Mouse (Mus musculus) stomach, embryonic 16.5 days (tissue): Measurements from ENCODE around the gene Haus8. TPM values are rescaled to one million over a fixed set of nuclear protein-coding genes. Genes with fewer than 3 reads are reported as not detected.
"Not testable (repeated sequence)": the region's sequence is repeated elsewhere in the genome, so short reads cannot be mapped to it uniquely, and the experiment has no call there.

Experiments used
- ATAC-seq: fragments of 200-750 bp; cut with Nextera tagmentation; 2 replicates; pipeline ENCODE4 v1.8.0; 2017; ENCODE audit warnings: moderate number of reproducible peaks, moderate TSS enrichment; ENCODE audit not compliant: insufficient read depth, low FRiP score
- H3K27ac ChIP-seq: fragments of 300-500 bp; sonication (generic); 2 replicates; pipeline ENCODE4 v1.5.1; 2014; ENCODE audit warnings: low read length
- H3K27me3 ChIP-seq: fragments of 300-500 bp; sonication (generic); 2 replicates; pipeline ENCODE4 v1.6.1; 2014; ENCODE audit warnings: low read length, control low read depth, mixed read lengths; ENCODE audit not compliant: control insufficient read depth, insufficient read depth
- H3K36me3 ChIP-seq: fragments of 300-500 bp; sonication (generic); 2 replicates; pipeline ENCODE4 v1.6.1; 2014; ENCODE audit warnings: low read length; ENCODE audit not compliant: control insufficient read depth, insufficient read depth
- H3K4me1 ChIP-seq: fragments of 300-500 bp; sonication (generic); 2 replicates; pipeline ENCODE4 v1.6.1; 2014; ENCODE audit warnings: low read length, control low read depth, mixed read lengths; ENCODE audit not compliant: control insufficient read depth, insufficient read depth
- H3K4me2 ChIP-seq: fragments of 300-500 bp; sonication (generic); 2 replicates; pipeline ENCODE4 v1.6.1; 2014; ENCODE audit warnings: low read depth, low read length, mixed read lengths
- H3K4me3 ChIP-seq: fragments of 300-500 bp; sonication (generic); replicated peaks from 2 replicates; pipeline ENCODE4 v1.5.1; 2014; ENCODE audit warnings: mild to moderate bottlenecking, low read length
- H3K9ac ChIP-seq: fragments of 300-500 bp; sonication (generic); 2 replicates; pipeline ENCODE4 v1.6.1; 2014; ENCODE audit warnings: low read length
- H3K9me3 ChIP-seq: fragments of 300-500 bp; sonication (generic); replicated peaks from 2 replicates; pipeline ENCODE4 v1.6.1; 2016; ENCODE audit warnings: low read length, control low read depth; ENCODE audit not compliant: control insufficient read depth
- WGBS: fragments of 180-500 bp; shearing (Covaris S2); extraction: QIAGEN DNeasy Blood & Tissue Kit; methylation state at CpG from one replicate; pipeline ENCODE4 v1.1.7; 2014; 5-methylcytosine and 5-hydroxymethylcytosine counted together
- polyA plus RNA-seq: library from polyadenylated mRNA; unstranded; fragments of >200 nt; fragmentation: Nextera tagmentation; extraction: Ambion mirVana; gene quantifications from 2 replicates; pipeline ENCODE4 v1.2.1, GENCODE M21; 2015

The Haus8 gene
- polyA plus RNA-seq, 1 experiment from 2014 or later: 46.4 TPM

DNA sequence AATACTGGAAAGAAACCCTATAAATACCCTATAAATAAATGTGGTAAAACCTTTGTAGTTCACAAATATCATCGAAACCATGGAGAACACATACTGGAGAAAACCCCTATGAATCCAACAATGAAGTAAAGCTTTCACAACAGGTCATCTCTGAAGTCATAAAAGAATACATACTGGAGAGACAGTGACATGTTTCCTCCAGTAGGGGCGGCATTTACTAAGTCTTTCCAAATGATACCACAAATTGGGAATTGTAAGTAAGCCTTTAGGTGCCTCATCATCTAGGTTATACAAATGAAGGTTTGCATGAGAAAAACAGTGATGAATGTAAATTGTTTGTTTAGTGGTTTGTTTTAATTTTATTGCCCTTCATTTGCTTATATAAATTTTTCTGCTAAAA is 48.2 kb downstream of the Haus8 start:
- Histone ChIP-seq H3K27ac (no peak overlapping the region), H3K36me3 (no peaks in the 10 kb centered on the region), H3K4me3 (no peak overlapping the region), H3K4me2 (no peak overlapping the region), H3K4me1 (no peaks in the 10 kb centered on the region), H3K9me3 (no peaks in the 10 kb centered on the region), H3K9ac (no peak overlapping the region), H3K27me3 (no peaks in the 10 kb centered on the region)
- WGBS: 45% methylated on average over 2 of the region's 2 CpGs
- ATAC-seq: no peak

DNA sequence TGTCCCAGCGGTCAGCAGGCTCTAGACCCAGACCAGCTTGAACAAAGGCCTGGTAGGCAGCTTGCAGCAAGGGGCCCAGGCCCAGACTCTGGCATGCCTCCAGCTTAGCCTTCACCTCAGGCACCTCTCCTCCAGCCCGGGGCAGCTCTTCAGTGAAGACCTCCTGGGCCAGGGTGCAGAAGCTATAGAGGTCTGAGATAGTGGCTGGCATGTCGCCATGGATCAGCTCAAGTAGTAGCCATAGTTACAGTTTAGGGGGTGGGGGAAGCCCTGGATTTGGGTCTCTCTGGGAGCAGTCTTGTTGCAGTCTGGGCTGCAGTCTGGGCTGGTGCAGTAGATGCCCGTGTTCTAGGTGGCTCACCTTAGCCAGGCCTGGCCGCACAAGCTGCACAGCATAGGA is 58.5 kb downstream of the Haus8 start:
- not testable (repeated sequence) for H3K27ac ChIP-seq, H3K27me3 ChIP-seq, H3K36me3 ChIP-seq, H3K4me3 ChIP-seq, H3K4me2 ChIP-seq, H3K9ac ChIP-seq, H3K9me3 ChIP-seq, H3K4me1 ChIP-seq
- 0 out of 2 replicates have a peak, but pooled peaks have one; percentile 25 for ATAC-seq
- WGBS: 80% methylated on average over 3 of the region's 5 CpGs

DNA sequence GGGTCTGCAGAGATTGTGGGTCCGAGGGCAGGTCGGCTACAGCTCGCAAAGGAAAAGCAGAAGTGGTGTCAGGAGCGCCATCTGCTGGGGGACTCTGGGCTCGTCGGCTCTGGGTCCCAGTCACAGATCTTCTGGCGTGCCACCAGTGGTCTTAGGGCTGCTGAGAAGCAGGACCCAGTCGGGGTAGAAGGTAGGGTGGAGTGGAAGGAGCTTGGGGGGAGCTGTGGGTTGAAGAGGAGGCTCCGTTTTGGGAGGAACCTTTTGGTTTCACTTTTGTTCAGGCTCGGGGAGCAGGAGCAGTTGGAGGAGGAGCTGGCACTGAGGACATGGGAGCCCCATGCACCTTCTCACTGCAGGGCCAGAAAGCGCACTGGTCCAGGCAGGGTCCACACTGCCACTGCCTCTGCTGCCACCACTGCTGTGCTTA is 67.2 kb downstream of the Haus8 start:
- peak; percentile 60; the same call in 1 of the 2 replicates for ATAC-seq
- H3K4me1 ChIP-seq, H3K27me3 ChIP-seq, H3K27ac ChIP-seq, H3K9ac ChIP-seq, H3K36me3 ChIP-seq, H3K9me3 ChIP-seq: not testable (repeated sequence)
- Histone ChIP-seq H3K4me2 (peak overlapping the region; percentile 42), H3K4me3 (peak overlapping the region; percentile 38)
- WGBS: 4% methylated on average over 4 of the region's 11 CpGs

Other genes starting within 250 kb of the Haus8 start
- gene Myo9b, start 220 bp downstream of the Haus8 start, polyA plus RNA-seq: 18.7 and 19.1 TPM in 2 replicates
- 90.2 and 91.5 TPM in 2 replicates for gene Use1, start 93.9 kb upstream of the Haus8 start, polyA plus RNA-seq
- gene Ocel1, start 98.4 kb upstream of the Haus8 start, polyA plus RNA-seq: 5.6 and 6.5 TPM in 2 replicates
- 17.3 and 24.1 TPM in 2 replicates for gene Nr2f6, start 109.0 kb upstream of the Haus8 start, polyA plus RNA-seq
- gene Ushbp1, start 122.9 kb upstream of the Haus8 start, polyA plus RNA-seq: 12.7 and 12.8 TPM in 2 replicates
- 72.2 and 77.4 TPM in 2 replicates for gene Babam1, start 123.9 kb upstream of the Haus8 start, polyA plus RNA-seq
- 38.7 and 42.5 TPM in 2 replicates for gene Ankle1, start 133.1 kb upstream of the Haus8 start, polyA plus RNA-seq
- gene Abhd8, start 190.7 kb upstream of the Haus8 start, polyA plus RNA-seq: 23.5 and 27.5 TPM in 2 replicates
- gene Mrpl34, start 192.0 kb upstream of the Haus8 start, polyA plus RNA-seq: 126 and 148 TPM in 2 replicates
- 87.1 and 89.1 TPM in 2 replicates for gene Dda1, start 196.3 kb upstream of the Haus8 start, polyA plus RNA-seq
- gene Ano8, start 213.0 kb upstream of the Haus8 start, polyA plus RNA-seq: 0.26 and 0.27 TPM in 2 replicates
- gene Gtpbp3, start 215.2 kb upstream of the Haus8 start, polyA plus RNA-seq: 11.0 and 14.8 TPM in 2 replicates
- gene Plvap, start 238.8 kb upstream of the Haus8 start, polyA plus RNA-seq: 79.7 and 81.8 TPM in 2 replicates